Mouse (Mus musculus): Measurements from ENCODE around the gene Efcab5.

GRCm38 (mm10) chr11:77216761-77217130 lies 28.0 kb upstream of the Efcab5 start:
- no peak for TF ChIP-seq CTCF (IDR thresholded peaks at IDR 0.05; ENCODE audit: control insufficient read depth, insufficient read depth, low read length)
- no peak for TF ChIP-seq POLR2A (IDR thresholded peaks at IDR 0.05; ENCODE audit: borderline replicate concordance, control insufficient read depth, low read depth, low read length)
